Mouse (Mus musculus) heart, adult 2 months (tissue): ENCODE data around the gene Cpa5. TPM values are rescaled to one million over a fixed set of nuclear protein-coding genes. Genes with fewer than 3 reads are reported as not detected.
A peak's percentile ranks its signal among the peaks of the same experiment; 100 is the strongest.

Experiments used
- DNase-seq, 2 experiments: peaks; one replicate each; pipeline ENCODE4 v3.0.0; 2021
- H3K27ac ChIP-seq: fragments of 200-600 bp; 2 replicates; pipeline ENCODE4 v1.8.1; 2022
- H3K27me3 ChIP-seq: fragments of 200-500 bp; 2 replicates; pipeline ENCODE4 v1.6.1; 2012; ENCODE audit warnings: mild to moderate bottlenecking, low read length, inconsistent platforms, mixed read lengths; ENCODE audit not compliant: control insufficient read depth, insufficient read depth
- H3K36me3 ChIP-seq: fragments of 200-500 bp; 2 replicates; pipeline ENCODE4 v1.6.1; 2012; ENCODE audit warnings: low read length, inconsistent platforms; ENCODE audit not compliant: control insufficient read depth, insufficient read depth
- H3K4me1 ChIP-seq: fragments of 200-500 bp; 2 replicates; pipeline ENCODE4 v1.6.1; 2011; ENCODE audit warnings: low read length; ENCODE audit not compliant: control insufficient read depth, insufficient read depth
- H3K4me3 ChIP-seq: fragments of 200-600 bp; 2 replicates; pipeline ENCODE4 v1.8.1; 2022
- H3K79me2 ChIP-seq: fragments of 200-500 bp; replicated peaks from 2 replicates; pipeline ENCODE4 v1.6.1; 2012; ENCODE audit warnings: mild to moderate bottlenecking, inconsistent platforms, low read length, moderate library complexity, mixed read lengths; ENCODE audit not compliant: control insufficient read depth, insufficient read depth
- H3K9ac ChIP-seq: fragments of 200-500 bp; 2 replicates; pipeline ENCODE4 v1.6.1; 2012; ENCODE audit warnings: low read depth, mild to moderate bottlenecking, control low read depth, inconsistent platforms, low read length, mixed read lengths
- CTCF ChIP-seq: fragments of 200-600 bp; IDR thresholded peaks from 2 replicates; pipeline ENCODE4 v1.8.1; 2022; ENCODE audit warnings: antibody characterized with exemption, mild to moderate bottlenecking, moderate library complexity
- EP300 ChIP-seq: fragments of 200-500 bp; IDR thresholded peaks from 2 replicates; pipeline ENCODE4 v1.6.1; 2011; ENCODE audit warnings: low read depth, low read length, control low read depth; ENCODE audit not compliant: insufficient read depth
- POLR2A ChIP-seq: fragments of 200-500 bp; IDR thresholded peaks from 2 replicates; pipeline ENCODE4 v1.6.1; 2011; ENCODE audit warnings: mild to moderate bottlenecking, low read depth, low read length, control low read depth; ENCODE audit not compliant: insufficient read depth
- whole genome bisulfite sequencing: fragments of 180-500 bp; shearing (Covaris S2); methylation state at CpG from one replicate; pipeline ENCODE4 v1.1.7; 2018; 5-methylcytosine and 5-hydroxymethylcytosine counted together
- intact Hi-C: fragments of 180-260 bp; cut with DNase I; formaldehyde crosslinking; loops from one replicate; pipeline ENCODE4 v1.15.1; 2025
- polyA plus RNA-seq: library from polyadenylated mRNA; depleted of rRNA; stranded (reverse); fragments of >200 nt; gene quantifications from 2 replicates; pipeline ENCODE4 v1.2.3, GENCODE M21; 2012
- total RNA-seq, 2 experiments: library from RNA; stranded (reverse); gene quantifications; 2 replicates each; pipeline ENCODE4 v1.2.3; 2021

The Cpa5 gene
- total and polyA plus RNA-seq, 3 experiments, result not detected

GRCm38 (mm10) chr6:30643694-30644460, 33.1 kb downstream of the Cpa5 start:
- no peaks in the 10 kb centered on the region for H3K79me2 ChIP-seq
- intact Hi-C loops, result no loop called here
- H3K27me3 ChIP-seq, result no peaks in the 10 kb centered on the region
- no peak overlapping the region for H3K4me3 ChIP-seq
- no peak overlapping the region for H3K9ac ChIP-seq
- 65% methylated on average over 12 of the region's 12 CpGs for WGBS
- H3K36me3 ChIP-seq, result no peaks in the 10 kb centered on the region
- H3K27ac ChIP-seq, result no peak overlapping the region
- TF ChIP-seq POLR2A (no peak), CTCF (no peak), EP300 (no peak)
- H3K4me1 ChIP-seq, result no peaks in the 10 kb centered on the region
- no peak for DNase-seq

GRCm38 (mm10) chr6:30644462-30644861, 33.7 kb downstream of the Cpa5 start:
- no peaks in the 10 kb centered on the region for H3K27me3 ChIP-seq
- no peaks in the 10 kb centered on the region for H3K4me1 ChIP-seq
- WGBS, result 94% methylated on average over 3 of the region's 3 CpGs
- H3K79me2 ChIP-seq, result no peaks in the 10 kb centered on the region
- H3K9ac ChIP-seq, result no peak overlapping the region
- DNase-seq, result no peak
- H3K4me3 ChIP-seq, result no peak overlapping the region
- TF ChIP-seq EP300 (no peak), POLR2A (no peak), CTCF (no peak)
- intact Hi-C loops, result no loop called here
- H3K36me3 ChIP-seq, result no peaks in the 10 kb centered on the region
- no peak overlapping the region for H3K27ac ChIP-seq

GRCm38 (mm10) chr6:30645379-30645778, 34.6 kb downstream of the Cpa5 start:
- Histone ChIP-seq H3K4me1 (no peaks in the 10 kb centered on the region), H3K27me3 (no peaks in the 10 kb centered on the region), H3K79me2 (no peaks in the 10 kb centered on the region), H3K9ac (no peak overlapping the region), H3K36me3 (no peaks in the 10 kb centered on the region), H3K27ac (no peak overlapping the region), H3K4me3 (no peak overlapping the region)
- 83% methylated on average over 6 of the region's 6 CpGs for WGBS
- DNase-seq, result no peak
- intact Hi-C loops, result no loop called here
- no peak for TF ChIP-seq EP300
- no peak for TF ChIP-seq CTCF
- TF ChIP-seq POLR2A, result no peak

- Histone ChIP-seq H3K4me3 (no peak overlapping the region), H3K4me1 (peaks cover 1% of the 10 kb centered on the region; the same call in 1 of the 2 replicates), H3K79me2 (no peaks in the 10 kb centered on the region), H3K9ac (no peak overlapping the region), H3K36me3 (no peaks in the 10 kb centered on the region), H3K27ac (no peak overlapping the region), H3K27me3 (no peaks in the 10 kb centered on the region)
- TF ChIP-seq EP300 (no peak), CTCF (no peak), POLR2A (no peak)
- intact Hi-C loops, result no loop called here
- DNase-seq, result no peak
- WGBS, result 58% methylated on average over 11 of the region's 11 CpGs
Measured at GRCm38 (mm10) chr6:30649651-30650296, 39.0 kb downstream of the Cpa5 start.

- H3K9ac ChIP-seq, result no peak overlapping the region
- WGBS, result 47% methylated on average over 9 of the region's 9 CpGs
- peak overlapping the region; percentile 26 for H3K27ac ChIP-seq
- DNase-seq, result no peak
- H3K36me3 ChIP-seq, result no peaks in the 10 kb centered on the region
- no peak overlapping the region for H3K4me3 ChIP-seq
- intact Hi-C loops, result loop anchor here (2.0 kb wide), 1 partner anchor 48 kb away; no protein-coding TSS in a partner anchor
- no peaks in the 10 kb centered on the region for H3K79me2 ChIP-seq
- no peaks in the 10 kb centered on the region for H3K27me3 ChIP-seq
- peaks cover 1% of the 10 kb centered on the region; the same call in 1 of the 2 replicates for H3K4me1 ChIP-seq
- TF ChIP-seq CTCF, result no peak
- TF ChIP-seq EP300, result no peak
- no peak for TF ChIP-seq POLR2A
Measured at GRCm38 (mm10) chr6:30652425-30653188, 41.8 kb downstream of the Cpa5 start.
